Mouse (Mus musculus) right cerebral cortex, postnatal 36 days (tissue): Measurements from ENCODE around the gene Tpp1.
"Not testable (repeated sequence)": the region's sequence is repeated elsewhere in the genome, so short reads cannot be mapped to it uniquely, and the experiment has no call there.

Experiments
- DNase-seq, 2 experiments: peaks; one replicate each; pipeline ENCODE4 v3.0.0; 2022; ENCODE audit warnings: low spot score in 2 of 2, mixed read lengths in 1 of 2

Gene Tpp1

DNA sequence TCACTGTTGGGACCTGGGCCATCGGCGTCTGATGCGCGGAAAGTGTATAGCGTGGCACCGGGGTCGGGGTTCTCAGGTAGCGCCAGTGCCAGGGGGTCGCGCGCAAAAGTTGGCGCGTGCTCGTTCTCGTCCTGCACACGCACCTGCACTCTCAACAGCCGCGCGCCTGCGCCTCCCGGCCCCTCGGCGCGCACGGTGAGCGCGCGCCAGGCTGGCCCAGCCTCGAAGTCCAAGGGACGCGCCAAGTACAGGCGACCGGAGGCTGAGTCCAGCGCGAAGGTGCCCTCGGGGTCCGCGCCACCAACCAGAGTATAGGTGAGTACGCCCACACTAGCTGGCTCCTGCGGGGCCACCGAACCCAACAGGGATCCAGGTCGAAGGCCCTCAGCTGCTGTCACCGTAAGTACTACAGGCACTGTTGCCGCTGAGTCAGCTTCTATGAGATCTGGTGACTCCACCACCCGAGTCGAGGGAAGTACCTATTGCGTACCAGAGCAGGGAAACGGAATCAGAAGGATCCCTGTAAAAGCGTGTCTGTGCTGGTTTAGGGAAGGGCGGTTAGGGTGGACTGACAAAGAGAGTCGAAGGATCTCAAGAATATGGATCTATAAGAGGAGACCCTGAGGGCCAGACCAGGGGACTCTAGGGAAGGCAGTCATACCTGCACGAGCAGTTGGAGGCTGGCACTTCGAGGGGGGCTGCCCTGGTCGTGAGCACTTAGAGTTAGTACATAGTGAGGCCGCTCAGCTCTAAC is 10.7 kb upstream of the Tpp1 start:
- no peak for DNase-seq

GRCm38 (mm10) chr7:105761813-105762484 is 9.9 kb upstream of the Tpp1 start:
- no peak for DNase-seq

DNA sequence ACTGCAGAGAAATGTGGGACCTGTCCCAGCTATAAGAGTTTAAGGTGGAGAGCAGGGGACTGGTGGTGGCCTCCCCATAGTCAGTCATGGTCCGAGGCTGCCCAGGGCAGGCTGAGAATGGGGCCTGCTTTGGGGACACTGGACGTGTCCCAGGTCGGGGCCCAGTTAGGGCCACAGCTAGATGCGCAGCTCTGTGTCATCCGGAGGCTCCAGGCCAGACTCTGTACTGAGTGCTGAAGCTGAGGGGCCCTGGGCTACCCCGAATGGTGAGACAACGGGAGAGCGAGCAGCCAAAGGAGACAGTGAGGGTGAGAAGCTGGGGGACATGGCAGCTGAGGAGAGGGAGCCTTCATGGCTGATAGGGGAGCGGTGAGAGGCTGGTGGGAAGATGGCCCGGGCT is 1.2 kb upstream of the Tpp1 start:
- DNase-seq = no peak

DNA sequence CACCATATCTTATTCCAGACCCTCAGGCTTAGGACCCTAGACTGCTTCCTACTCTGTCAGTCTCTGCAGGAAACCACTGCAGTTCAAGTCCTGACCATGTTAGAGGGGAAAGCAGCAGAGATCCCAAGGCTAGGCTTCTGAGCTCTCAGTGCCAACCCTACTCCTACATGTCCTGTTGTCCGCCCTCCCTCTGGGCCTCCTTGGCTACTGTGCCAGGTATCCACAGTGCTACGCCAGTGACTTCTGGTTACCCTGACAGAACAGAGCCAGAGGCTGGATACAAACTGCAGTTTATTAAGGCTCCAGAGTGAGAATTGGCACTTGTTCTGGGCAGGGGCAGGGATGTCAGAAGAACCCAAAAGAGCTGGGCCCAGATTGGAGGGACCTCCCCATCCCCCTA is 681 bp upstream of the Tpp1 start:
- DNase-seq = no peak

- no peak for DNase-seq
Observed at GRCm38 (mm10) chr7:105747776-105748175, 4.3 kb downstream of the Tpp1 start.

DNA sequence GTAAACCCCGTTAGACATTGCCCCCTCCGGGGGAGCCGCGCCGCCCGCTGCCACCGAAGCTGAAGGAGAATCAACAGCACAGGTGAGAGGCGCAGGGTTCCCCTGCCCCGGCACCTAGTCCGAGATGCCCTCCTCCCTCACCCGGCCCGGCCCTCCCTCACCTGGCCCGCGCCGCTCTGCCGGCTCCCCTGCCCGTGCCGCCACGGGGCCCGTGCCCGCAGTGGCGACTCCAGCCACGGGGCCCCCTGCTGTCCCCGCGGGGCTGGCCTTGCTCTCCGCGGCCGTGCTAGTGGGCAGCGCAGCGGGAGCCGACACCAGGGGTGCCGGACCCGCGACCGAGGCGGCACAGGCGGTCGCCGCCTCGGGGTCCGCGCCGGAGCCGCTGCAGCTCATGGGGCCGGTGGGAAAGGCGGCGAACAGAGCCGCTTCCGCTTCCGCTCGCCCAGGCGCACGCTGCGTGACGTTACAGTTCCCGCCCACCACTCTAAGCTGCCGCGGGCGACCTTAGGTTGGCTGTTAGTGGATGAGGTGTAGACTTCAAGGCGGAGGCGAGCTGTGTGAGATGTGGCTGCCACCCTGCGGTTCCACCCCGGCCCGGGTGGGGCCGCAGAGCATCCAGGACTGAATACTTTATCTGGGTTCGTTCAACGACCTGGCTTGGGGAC is 8.0 kb downstream of the Tpp1 start, which contains the start of gene Taf10:
Gene Taf10 (minus strand): TSS at position 436 of the 665 bp plus-strand sequence.
- peak; percentile 85 to 88 for DNase-seq

- DNase-seq = not testable (repeated sequence)
Observed at GRCm38 (mm10) chr7:105743246-105743925, 8.6 kb downstream of the Tpp1 start.

- not testable (repeated sequence) for DNase-seq
Observed at GRCm38 (mm10) chr7:105742539-105743215, 9.4 kb downstream of the Tpp1 start.

DNA sequence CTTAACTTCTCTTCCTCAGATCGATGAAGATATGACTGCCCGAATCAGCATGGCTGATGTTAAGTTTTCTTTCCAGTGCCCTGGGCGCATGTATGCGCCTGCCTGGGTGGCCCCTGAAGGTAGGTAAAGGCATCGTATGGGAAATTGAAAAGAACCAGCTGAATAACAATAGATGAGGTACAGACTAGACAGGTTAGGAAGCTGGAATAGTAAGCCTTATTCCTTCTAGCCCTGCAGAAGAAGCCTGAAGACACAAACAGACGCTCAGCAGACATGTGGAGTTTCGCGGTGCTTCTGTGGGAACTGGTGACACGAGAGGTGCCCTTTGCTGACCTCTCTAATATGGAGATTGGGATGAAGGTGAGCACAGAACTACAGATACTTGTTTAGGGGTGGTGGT is 10.1 kb downstream of the Tpp1 start:
- DNase-seq = no peak

DNA sequence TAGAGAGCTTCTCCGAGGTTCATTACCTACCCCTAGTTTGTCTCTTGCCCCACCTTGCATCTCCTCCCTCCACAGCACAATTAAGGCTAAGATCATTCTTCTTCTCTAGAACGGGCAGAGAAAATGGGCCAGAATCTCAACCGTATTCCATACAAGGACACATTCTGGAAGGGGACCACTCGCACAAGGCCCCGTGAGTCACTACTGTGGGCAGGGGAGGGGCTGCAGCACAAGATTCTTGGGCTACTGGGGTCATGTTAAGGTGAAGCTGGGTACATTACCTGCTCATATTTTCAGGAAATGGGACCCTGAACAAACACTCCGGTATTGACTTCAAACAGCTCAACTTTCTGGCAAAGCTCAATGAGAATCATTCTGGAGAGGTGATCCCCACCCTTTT is 11.2 kb downstream of the Tpp1 start:
- DNase-seq = no peak

GRCm38 (mm10) chr7:105740089-105740795 is 11.8 kb downstream of the Tpp1 start:
- no peak for DNase-seq

- no peak for DNase-seq
Observed at GRCm38 (mm10) chr7:105738948-105739347, 13.1 kb downstream of the Tpp1 start.

DNA sequence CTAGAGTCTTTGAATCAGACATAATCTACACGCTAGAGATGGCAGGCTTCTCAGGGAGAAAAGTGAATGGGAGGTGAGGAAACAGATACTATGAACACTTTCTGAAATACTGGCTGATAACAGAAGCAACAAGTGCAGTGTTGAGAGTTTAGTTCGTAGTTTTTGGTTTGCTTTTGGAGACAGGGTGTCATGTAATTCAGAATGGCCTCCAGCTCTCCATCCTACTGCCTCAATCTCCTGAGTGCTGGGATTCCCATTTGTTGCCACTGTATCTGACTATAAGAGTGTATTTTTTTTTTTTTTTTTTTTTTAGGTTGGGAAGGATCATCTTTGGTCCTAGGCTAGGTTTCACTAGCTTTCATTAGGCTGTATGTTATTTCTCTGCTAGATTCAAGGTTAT is 13.7 kb downstream of the Tpp1 start:
- no peak for DNase-seq

- DNase-seq = no peak
Observed at GRCm38 (mm10) chr7:105737648-105738047, 14.4 kb downstream of the Tpp1 start.

DNA sequence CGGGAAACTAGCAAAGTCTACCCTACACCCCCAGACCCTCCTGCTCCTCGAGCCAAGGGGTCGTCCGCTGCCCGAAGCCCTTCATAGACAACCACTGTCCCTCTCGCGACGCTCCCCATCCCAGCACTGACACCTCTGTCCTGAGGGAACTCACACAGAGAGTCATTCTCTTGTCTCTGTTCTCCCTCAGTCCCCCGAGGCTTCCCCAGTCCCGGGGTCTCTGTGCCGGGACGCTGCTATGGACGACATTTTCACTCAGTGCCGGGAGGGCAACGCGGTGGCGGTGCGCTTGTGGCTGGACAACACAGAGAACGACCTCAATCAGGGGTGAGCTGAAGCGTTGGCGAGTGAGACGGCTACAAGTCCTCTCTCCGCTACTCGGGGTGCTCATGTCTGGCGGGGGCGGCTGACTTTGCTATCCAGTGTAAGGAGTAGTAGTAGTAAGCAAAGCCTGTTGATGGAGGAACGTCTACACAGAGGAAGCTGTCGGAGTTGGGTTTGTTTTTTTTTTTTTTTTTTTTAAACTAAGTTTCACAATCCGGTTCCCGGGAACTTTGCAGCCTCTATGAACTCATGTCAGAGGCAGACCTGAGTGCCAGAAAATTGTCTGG is 15.0 kb downstream of the Tpp1 start, which contains the start of gene Rrp8:
Gene Rrp8 (minus strand): TSS at position 475 of the 611 bp plus-strand sequence.
- no peak for DNase-seq

GRCm38 (mm10) chr7:105736264-105736901 is 15.7 kb downstream of the Tpp1 start, which contains the start of gene Ilk:
Gene Ilk, plus strand, starts transcription at chr7:105736592.
- DNase-seq = peak; percentile 89 to 91

DNA sequence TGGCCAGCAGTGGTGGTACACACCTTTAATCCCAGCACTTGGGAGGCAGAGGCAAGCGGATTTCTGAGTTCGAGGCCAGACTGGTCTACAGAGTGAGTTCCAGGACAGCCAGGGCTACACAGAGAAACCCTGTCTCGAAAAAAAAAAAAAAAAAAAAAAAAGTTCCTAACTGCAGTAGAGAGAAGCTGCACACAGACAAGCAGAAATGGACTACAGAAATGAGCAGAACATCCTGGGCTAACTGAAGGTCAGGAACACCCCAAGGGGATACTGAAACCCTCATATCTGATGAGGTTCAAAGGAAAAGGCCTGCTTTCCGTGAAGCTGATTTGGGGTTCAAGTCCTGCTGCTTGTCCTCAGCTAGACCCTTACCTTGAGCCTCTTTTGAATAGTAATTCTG is 16.6 kb downstream of the Tpp1 start:
- not testable (repeated sequence) for DNase-seq

DNA sequence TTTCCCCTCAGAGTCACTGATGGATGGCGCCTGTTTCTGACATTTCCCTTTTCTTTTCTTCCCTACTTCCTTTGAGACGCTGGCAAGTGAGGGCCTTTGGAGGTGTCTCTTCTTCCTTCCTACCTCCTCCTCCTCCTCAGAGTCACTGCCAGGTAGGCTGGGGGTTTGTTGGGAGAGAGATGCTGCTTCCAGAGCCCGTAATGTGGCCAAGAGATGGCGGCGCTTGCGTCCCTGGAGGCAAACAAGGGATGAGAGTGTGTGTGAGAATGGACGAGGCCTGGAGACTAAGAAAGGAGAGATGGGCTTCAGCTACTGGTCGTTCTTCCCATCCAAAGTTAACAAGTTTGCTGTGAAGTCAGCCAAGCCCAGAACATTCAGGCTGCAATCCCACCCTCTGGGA is 17.2 kb downstream of the Tpp1 start:
- DNase-seq = no peak

- DNase-seq = no peak
Observed at GRCm38 (mm10) chr7:105733836-105734235, 18.2 kb downstream of the Tpp1 start.
